Mouse (Mus musculus): ENCODE measurements at regions not wholly inside any gene's neighbourhood (a gene's known extent, or its start where the extent isn't known, plus 50 kb on each side); places are given as distances from the start of the nearest gene placed in this dataset.

GRCm38 (mm10) chr2:147650229-147650628, 288.5 kb downstream of the Pax1 start:
- TF ChIP-seq CTCF (IDR thresholded peaks at IDR 0.05; ENCODE audit: low read depth) (no peak), EP300 (IDR thresholded peaks at IDR 0.05; ENCODE audit: low read depth) (no peak)

All from heart, postnatal 0 days (tissue).